Mouse (Mus musculus) urinary bladder, adult 18-20 months (tissue): ENCODE results near the gene Cxcl13.
A peak's percentile ranks its signal among the peaks of the same experiment; 100 is the strongest.
"Not testable (repeated sequence)": the region's sequence is repeated elsewhere in the genome, so short reads cannot be mapped to it uniquely, and the experiment has no call there.

Source experiments
- DNase-seq, 2 experiments: peaks; one replicate each; pipeline ENCODE4 v3.0.0; 2022; ENCODE audit warnings: low spot score in 2 of 2, mixed read lengths in 2 of 2

The Cxcl13 gene

DNA sequence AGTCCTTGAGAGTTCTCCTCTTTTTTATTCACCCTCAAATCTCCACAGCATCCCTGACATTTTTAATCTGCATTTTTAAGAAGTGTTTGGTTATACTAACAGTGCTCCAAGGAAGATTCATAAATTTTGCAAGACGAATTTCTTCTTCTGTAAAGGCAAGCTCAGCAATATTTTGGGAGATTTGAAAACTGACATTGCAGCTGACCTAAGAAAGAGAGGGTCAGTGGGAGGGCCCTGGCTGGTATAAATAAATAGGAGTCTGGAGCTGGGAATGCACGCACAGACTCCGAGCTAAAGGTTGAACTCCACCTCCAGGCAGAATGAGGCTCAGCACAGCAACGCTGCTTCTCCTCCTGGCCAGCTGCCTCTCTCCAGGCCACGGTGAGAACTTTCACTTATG lies at the start of gene Cxcl13:
TSS of gene Cxcl13 (plus strand) at position 301 of the 400 bp plus-strand sequence.
- DNase-seq, result no peak

DNA sequence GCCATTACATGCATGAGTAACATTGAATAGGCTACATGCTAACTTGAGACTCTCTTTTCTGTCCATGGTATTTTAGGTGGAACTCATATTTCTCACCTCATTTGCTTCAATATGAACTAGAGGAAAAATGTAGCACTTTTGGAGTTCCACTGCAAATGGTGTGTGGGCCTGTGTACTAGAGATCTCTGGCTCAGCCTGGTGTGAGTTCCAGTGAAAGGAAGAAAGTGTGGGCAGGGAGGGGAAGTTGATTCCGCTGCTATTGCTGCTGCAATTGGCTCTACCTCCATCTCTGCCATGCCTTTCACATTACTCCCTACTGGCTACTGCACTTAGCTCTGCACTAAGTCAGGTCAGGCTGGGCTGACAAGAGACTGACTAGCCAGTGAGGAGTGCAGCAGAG lies 45.7 kb upstream of the Cxcl13 start:
- no peak for DNase-seq

DNA sequence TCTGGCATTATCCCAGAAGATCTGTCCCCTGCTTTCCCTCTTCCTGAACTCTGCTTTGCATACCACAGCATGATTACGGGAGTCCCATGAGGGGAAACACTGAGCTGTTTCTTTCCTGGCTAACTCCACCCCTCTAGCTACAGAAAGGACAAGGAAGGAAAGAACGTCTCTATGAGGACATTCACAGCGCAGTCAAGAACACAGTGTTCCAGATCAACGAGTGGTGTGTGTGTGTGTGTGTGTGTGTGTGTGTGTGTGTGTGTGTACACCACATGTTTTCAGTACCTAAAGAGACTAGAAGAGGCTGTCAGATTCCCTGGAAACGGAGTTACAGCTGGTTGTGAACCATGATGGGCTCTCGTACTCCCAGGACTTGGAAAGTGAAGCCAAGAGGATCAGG lies 38.3 kb upstream of the Cxcl13 start:
- DNase-seq, result no peak

DNA sequence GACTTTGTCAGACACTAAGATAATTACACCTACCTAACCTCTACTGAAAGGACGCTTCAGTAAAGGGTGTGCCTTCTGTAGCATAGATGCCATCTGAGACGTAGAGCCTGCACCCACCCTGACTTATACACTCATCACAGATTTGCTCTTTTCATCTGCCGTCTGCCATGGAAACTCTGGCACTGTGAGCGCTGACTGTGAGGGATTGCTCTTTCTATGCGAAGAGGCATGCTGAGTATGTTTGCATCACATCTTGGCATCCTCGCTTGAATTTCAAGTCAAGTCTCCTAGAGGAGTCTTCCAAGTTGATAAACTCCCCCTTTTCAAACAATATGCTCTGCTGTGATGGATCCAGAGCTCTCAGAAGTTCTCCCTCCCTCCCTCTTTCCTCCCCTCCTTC lies 32.7 kb upstream of the Cxcl13 start:
- DNase-seq, result no peak

DNA sequence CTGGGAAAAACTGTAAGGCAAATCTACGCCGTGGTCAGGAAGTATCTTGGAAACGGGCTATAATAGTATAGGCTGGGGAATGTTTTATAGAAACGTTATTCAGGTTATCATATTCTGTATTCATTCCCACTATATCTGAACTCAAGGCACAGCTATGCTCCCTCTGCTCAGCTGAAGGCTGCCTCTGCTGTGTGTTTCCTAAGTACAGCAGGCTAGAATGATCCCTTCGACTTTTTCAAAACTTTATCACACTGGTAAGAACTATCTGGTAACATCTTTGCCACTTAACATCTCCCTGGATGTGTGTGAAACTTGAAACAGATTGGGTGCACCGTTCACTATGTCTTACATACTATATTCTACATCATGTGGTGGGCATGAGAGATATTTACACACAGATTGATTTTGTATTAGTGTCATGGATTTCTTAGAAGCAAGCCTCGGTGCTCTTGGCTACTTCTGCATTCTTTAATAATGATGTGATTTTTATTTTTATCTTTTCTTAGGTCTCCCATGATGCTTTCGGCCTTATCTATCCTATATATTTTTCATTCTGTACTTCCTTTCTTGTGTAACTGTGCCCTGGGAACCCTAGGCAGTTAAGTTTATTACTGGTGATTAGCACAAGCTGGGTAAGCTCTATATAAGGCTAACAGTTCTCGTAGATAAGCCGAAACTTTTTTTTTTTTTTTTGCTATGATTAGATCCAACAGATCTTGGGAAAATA lies 31.4 kb upstream of the Cxcl13 start:
- no peak for DNase-seq

DNA sequence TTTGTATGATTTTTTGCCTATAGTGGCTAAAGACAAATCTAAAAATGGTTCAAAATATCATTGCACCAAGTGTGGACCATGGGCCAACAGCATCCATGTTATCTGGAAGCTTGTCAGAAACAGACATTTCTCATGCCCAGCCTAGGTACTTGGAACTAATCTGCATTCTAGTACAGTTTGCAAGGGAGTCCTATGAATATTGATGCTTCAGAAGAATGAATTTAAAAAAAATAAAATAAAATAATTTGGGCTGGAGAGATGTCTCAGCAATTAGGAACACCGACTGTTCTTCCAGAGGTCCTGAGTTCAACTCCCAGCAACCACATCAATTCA lies 30.9 kb upstream of the Cxcl13 start:
- no peak for DNase-seq

DNA sequence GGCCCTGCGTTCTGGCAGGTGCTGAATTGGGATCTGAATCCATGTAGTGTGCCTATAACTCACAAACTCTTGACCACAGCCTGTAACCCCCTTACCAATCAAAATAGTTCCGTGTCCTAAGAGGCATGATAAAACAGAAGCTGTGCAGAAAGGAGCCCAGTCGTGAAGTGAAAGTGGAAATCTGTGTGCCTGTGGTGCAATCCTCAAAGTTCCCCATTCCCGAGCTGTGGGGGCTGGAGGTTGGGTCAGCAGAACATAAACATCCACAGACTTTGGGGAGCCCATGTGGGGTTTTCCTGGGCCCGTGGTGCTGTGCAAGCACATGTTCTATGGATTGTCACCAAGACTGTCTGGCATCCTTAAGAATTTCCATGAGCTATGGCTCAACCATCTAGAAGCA lies 21.7 kb upstream of the Cxcl13 start:
- DNase-seq, result no peak

DNA sequence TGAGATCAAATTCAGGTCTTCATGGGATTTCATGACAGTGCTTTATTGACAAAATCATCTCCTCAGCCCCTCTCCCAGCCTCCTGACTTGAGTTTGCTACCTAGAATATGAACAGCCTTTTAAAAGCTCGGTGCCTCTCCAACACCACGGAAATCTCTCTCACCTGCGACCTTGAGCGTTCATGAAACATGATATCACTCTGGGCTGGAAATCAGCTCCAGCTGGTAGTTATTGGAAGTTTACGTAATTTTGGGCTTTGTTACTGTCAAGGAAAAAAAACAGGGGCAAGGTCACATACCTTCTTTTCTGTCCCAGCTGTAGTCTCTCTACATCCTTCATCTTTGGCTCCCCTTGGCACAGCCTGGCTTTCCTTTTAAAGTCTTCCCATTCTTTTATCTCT lies 20.7 kb upstream of the Cxcl13 start:
- DNase-seq, result no peak

DNA sequence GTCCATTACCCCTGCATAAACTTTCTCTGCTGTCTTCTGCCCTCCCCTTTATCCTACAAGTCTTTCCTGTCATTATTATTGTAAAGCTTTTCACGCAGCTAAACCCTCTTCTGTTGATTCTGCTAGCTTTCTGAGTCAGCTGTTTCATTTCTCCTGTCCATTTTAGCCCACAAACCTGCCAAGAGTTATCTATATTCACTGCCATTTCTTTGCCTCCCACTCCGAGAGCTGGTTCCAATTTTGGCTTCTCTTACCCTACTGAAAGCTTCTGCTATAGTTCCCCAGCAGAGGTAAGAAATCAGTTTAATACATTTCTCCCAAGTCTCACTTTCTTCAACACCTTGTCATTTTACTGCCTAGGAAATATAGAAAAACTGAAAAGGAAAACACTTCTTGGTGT lies 19.6 kb upstream of the Cxcl13 start:
- no peak for DNase-seq

DNA sequence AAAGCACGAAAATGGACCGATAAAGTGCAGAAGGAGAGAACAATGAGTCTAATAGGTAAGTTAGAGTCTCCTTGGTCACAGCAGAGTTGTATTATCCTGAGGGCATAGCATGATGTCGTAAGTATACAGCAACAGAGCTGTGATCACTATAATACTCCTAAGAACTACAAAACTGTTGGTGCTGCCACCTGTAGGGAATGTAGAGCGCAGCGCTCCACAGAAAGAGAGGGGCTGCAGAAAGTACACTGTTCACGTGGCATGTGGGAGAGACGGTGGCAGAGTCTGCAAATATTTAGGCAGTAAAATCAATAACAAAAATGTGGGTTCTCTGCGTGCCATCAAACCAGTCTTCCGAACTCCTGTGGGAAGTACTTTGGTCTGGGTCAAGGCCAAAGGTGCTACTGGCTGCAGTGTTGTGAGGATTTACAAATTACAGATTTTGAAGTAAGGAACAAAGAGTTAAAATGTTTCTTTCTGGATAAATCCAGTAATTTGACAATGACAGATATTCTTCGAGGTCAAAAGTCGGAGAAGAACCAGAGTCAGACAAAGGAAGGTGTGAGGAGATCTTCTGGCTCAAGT lies 18.6 kb upstream of the Cxcl13 start:
- no peak for DNase-seq

DNA sequence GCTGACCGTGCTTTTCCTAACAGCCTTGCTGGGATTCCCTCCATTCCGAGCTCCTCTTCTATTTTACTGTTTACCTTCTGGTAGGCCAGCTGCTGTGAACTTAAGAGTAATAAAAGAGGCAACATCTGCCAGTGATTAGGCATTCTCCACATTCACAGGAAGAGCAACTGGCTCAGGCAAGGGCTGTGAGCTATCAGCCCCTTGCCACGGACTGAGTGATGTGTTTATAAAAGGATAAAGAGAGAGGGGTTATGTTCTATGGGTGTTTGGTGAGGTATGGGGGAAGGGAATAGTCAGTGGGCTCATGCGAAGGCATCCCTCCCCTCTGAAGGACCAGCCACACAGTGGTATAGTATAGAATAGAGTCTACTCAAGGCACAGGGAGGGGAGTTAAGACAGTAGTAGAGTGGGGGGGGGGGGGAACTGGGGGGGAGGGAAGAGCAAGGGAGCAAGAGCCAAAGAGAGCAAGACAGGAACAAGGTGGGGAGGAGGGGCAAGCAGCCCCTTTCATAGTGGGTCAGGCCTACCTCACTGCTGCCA lies 16.0 kb upstream of the Cxcl13 start:
- DNase-seq, result no peak

DNA sequence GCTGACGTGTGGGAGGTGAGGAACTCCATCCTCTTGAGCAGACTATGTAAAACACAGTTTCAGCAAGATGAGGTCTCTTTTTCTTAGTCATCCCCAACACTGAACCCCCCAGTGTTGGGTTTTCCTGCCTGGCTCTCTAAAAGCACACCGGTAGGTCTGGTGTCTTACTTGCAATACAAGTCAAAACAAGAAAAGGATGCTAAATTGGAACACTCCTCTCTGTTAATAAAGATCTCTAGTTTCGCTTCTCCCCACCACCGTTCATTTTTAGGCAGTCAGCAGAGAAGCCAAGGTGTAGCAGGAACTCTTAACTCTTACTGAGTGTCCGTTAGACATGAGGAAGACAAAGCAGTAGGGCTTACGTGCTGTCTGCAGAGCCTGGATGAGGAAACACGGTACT lies 15.2 kb upstream of the Cxcl13 start:
- no peak for DNase-seq

DNA sequence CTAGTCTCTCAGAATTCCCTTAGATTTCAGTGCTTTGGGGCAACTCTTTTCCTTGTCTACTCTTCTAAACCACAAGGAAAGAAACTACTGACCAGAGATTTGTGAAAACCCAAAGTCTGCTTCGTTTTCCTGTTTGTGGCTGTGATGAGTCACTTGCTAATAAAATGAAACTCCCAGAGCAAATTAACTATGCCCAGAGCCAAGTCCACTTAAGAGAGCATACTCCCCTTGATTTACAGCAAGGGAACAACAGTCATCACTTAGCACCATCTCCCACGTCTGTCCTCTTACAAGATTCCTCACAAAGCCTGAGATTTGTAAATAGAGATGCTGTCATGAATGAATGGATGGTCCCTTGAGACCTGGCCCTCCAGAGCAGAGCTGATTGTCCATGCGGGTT lies 11.6 kb upstream of the Cxcl13 start:
- no peak for DNase-seq

DNA sequence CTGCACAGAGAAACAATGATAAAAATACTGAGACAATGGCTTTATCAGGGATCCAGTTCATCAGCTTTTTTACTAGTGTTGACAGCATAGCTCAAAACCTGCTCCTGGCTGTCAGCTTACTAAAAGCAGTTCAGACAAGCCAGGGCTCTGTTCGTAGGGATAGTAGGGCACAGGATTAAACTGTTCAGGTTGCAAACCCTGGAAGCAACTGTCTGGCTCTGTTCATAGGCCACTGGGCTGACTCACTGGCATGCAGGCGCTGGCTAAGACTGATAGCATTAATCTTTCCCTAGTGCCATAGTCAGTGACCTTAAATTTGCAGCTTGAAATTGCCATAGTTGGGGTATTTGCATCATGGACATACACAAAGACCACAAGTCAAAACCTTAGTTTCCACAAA lies 10.4 kb upstream of the Cxcl13 start:
- DNase-seq, result no peak

DNA sequence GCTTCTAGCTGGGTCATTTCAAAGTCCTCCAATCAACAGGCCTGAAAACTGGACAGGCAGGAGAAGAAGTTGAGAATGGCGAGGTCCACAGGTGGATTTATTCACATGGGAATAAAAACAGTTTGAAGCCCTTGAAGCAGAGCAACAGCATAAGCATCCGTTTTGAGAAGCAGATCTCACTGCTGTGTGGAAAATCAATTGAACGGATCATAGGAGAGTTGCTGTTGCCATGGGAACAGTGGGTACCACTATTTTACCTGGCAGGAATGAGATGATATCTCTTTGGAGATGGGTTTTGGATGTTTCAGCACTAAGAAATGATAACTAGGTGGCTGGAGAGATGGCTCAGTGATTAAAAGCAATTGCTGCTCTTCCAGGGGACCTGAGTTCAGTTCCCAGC lies 8.1 kb upstream of the Cxcl13 start:
- no peak for DNase-seq

DNA sequence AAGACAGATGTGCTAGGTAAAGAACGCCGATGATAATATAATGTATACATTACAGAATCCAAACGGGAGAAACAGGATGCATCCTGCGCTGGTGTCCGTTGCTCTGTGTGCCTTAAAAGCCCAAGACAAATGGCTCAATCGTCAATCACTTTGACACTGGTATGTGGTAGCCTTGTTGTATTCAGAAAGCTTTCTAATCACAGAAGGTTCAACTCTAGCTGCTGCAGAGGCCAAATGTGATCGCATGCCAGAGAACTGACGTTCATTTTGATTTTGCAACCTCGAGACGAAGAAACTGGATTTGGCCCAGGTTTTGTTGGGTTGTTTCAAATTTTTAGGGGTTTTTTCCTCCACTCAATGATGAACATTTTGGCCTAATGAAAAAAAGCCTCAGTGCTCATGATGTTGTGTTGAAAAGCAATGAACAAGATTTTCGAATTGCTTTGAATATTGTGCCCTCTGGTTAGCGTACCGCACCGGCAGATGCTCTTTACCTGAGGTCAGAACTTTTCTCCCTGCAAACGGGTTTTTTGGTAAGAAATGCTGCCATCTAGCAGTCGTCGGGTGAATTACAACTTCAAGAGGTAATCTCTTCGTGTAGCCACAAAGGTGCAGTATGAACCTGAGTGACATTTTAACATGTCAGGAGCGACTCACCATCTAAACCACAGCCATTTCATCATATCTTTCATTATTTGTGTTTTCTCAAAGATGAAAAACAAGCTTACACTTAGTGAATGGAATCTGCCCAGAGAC lies 6.6 kb upstream of the Cxcl13 start:
- peak; percentile 33 to 62 for DNase-seq

DNA sequence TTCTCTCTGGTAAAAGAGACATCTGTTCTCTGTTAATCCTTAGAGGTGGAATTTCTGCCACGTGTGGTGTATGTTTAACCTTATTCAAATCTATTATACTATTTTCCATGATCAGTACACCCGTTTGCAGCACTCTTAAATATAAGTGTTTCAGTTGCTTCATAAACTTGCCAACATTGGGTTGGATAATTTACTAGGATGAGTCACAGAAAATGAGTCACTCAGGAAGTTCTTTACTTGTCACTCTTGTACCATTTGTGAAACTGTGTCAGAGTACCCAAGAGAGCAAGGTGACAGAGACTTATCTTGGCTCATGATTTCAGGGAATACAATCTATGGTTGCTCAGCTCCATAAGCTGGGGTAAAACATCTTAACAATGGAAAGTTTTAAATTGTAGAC lies 8.2 kb downstream of the Cxcl13 start:
- no peak for DNase-seq

DNA sequence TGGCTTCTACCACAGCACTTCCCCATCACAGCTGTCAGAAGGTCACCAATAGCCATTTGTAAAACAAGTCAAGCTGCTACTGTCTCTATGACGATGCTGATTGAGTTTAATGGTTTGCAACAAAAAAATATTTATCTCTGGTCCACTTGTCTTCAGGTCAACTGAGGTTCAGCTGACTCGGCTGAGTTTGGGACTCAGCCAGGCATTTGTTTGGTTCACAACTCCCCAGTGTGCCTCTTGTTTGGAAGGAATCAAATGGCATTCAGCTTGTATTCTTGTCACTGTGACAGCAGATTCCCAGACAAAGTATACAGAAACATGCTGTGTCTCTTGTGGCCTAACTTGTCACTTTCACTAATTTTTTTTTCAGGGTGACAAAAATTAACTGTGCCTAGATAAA lies 9.9 kb downstream of the Cxcl13 start:
- DNase-seq, result no peak

DNA sequence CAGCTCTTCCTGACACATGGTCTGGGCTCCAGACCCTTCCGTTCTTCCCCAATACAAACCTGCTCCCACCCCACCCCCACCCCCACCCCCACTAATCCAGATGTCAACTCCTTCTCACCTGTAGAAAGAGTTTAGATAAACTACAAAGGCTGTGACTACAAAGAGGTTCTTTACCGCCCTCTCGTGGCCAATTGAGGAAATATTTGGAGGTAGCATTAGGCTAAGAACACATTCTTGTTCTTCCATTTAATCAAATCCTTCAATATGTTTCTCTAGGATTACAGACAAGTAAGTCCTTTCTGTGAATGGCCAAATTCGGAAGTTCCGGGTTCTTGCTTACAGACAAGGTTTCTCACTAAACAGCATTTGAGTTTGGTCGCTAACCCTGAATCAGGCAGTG lies 14.1 kb downstream of the Cxcl13 start:
- DNase-seq, result peak; percentile 22 to 28

DNA sequence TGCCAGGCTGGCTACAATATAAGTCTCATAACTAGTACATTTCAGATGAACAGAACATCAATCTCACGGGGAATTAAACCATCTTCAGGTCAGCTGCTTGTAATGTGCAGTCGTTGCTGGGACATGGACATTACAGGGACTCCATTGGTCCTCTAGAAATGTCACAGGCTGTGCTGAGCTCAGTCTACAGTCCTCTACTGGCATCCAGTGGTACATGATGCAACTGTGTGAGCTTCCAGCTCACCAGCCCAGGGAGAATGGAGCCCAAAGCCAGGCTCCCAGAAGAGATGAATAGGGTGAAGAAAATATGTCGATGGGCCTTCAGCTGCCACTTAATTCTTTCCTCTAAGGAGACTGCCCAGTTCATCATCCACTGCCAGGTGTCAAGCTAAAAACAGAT lies 15.5 kb downstream of the Cxcl13 start:
- no peak for DNase-seq

DNA sequence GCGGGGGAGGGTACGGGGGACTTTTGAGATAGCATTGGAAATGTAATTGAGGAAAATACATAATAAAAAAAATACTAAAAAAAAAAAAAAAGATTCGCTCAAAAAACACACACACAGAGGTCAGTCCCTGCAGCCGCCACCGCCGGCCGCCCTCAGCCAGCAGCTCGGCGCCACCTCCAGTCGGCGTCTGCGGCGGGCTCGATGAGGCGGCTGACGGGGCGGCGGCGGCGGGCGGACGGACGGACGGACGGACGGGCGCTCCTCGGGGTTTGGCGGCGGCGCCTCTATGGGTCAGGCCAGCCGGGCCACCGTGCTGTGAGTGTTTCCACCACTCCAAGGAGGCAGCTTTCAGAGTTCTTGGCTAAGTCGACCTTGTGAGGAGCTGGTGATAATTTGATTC lies 17.1 kb downstream of the Cxcl13 start:
- DNase-seq, result not testable (repeated sequence)

DNA sequence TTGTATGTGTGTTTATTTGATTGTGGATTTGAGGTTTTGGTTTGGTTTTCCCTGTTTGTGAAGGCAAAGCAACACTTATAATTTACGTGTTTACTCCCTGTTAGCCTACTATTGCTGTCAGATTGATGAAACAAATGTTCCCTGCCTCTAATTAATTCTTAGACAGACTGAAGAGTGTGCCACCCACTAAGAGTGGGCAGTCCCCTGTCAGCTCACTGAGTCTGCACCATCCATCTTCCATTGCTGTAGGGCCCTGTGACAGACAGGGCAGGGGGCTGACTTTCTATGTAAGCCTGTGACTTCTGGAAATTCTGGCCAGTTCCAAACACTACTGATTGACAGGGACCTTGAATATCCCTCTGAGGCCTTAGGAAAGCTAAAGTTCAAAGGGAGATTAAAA lies 19.5 kb downstream of the Cxcl13 start:
- no peak for DNase-seq
